Mouse (Mus musculus): ENCODE results near the gene Chek1. TPM values are rescaled to one million over a fixed set of nuclear protein-coding genes. Genes with fewer than 3 reads are reported as not detected.
A peak's percentile ranks its signal among the peaks of the same experiment; 100 is the strongest.

Chek1 gene
- 25.8 and 27.3 TPM in 2 replicates for polyA plus RNA-seq (2016; fragmentation: Nextera tagmentation; extraction: Ambion mirVana)

DNA sequence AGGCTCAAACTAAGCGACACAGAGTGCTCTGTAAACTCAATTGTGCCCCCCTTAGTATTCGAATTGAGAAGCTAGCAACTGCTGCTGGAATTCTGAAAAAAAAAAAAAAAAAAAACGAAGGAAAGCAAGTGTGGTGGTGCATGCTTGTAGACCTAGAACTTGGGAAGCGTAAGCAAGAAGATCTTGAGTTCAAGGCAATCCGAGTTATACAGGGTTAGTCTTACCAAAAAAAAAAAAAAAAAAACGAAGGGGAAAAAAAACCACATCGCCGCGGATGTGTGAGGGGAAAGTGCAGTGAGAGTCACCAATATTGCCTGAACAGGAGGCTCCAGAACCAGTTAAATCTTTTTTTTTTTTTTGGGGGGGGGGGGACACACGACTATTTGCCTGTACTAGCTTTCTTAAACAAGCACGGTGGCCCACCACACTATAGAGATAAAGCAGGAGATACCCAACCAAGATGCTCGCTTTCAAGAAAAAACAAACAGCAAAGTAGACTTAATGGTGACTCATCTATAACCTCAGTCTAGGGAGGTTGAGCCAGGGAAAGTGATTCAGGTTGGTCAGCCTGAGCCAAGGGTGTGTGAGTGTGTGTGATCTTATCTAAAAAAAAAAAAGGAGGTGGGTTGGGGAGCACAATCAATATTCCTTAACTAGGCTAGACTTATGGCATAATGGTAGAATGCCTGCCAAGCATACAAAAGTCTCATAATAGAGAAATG is at the start of gene Chek1:
Gene Chek1, minus strand, starts transcription at position 32 of the 722 bp plus-strand sequence.
- Histone ChIP-seq H3K27me3 (replicated peaks) (no peaks in the 10 kb centered on the region), H3K4me3 (peak within 1 kb of the TSS; percentile 71), H3K36me3 (peaks cover 16% of the 10 kb centered on the region), H3K9me3 (replicated peaks) (no peaks in the 10 kb centered on the region), H3K4me2 (peak within 1 kb of the TSS; percentile 94), H3K4me1 (replicated peaks) (peaks cover 13% of the 10 kb centered on the region; the same call in 1 of the 2 replicates), H3K9ac (peak within 1 kb of the TSS; percentile 81), H3K27ac (ENCODE audit: poor library complexity, severe bottlenecking) (peak within 1 kb of the TSS; percentile 91)
- WGBS = under 1% methylated on average over 12 of the region's 12 CpGs
- ATAC-seq (ENCODE audit: insufficient number of reproducible peaks, low FRiP score) = no peak

DNA sequence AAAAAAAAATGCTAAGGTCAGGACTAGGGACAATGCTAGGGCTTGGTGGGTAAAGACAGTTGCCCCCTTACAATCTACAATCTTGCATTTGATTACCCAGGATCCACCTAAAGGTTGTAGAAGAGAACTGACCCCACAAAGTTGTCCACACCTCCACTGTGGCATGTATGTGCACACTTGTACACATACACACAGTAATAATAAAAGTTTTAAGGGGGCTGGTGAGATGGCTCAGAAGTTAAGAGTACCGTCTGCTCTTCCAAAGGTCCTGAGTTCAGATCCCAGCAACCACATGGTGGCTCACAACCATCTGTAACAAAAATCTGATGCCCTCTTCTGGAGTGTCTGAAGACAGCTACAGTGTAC is 42.2 kb upstream of the Chek1 start:
- Histone ChIP-seq H3K9ac (no peak overlapping the region), H3K4me3 (0 out of 2 replicates have a peak overlapping the region, but pooled peaks have one; percentile 95), H3K4me1 (replicated peaks) (peaks cover 10% of the 10 kb centered on the region), H3K27me3 (replicated peaks) (no peaks in the 10 kb centered on the region), H3K4me2 (peak overlapping the region; percentile 82), H3K36me3 (peaks cover 7% of the 10 kb centered on the region), H3K27ac (ENCODE audit: poor library complexity, severe bottlenecking) (no peak overlapping the region; the same call in 1 of the 2 replicates), H3K9me3 (replicated peaks) (no peaks in the 10 kb centered on the region)
- no peak for ATAC-seq (ENCODE audit: insufficient number of reproducible peaks, low FRiP score)
- 91% methylated on average over 1 of the region's 1 CpGs for WGBS

DNA sequence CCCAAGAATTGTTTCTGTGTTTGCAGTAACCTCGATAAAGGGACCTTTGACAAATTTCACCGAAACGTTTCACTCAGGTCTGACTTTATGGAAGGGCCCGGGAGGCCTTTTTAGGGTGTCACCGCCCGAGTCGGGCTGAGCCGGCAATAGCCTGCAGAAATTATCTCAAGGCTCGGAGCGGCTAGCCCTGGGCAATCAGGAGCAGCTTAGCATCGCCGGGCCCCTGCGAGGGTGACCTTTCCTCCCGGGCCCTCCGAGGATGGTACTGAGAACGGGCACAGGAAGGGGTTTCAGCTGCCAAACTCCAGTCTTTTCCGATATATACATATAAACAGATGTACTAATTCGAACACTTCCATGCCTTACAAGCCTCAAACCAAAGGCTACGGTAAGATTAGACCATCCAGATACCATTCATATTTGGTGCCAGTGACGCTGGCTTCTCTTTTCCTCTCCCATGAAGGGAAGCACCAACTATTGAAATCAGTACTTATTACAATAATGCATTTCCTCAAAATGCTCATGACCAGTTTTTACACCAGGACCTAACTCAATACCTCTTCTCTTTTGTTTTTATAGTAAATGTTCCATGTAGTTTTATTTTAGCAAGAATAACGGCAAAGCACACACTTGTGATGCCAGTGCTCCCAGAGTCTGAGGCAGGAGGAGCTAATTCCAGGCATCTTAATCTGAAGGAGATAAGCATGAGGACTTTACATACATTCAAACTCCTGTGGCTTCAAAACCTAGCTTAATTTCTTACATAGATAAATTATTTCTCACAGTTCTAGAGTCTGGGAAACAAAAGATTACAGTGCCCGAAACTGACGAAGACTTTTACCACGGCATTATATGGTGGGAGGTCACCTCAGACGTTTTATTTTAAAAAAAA is 41.5 kb upstream of the Chek1 start:
- Histone ChIP-seq H3K36me3 (peaks cover 11% of the 10 kb centered on the region), H3K9ac (peak overlapping the region; percentile 92), H3K27ac (ENCODE audit: poor library complexity, severe bottlenecking) (peak overlapping the region; percentile 93), H3K4me2 (peak overlapping the region; percentile 82), H3K9me3 (replicated peaks) (no peaks in the 10 kb centered on the region), H3K4me1 (replicated peaks) (peaks cover 10% of the 10 kb centered on the region), H3K27me3 (replicated peaks) (no peaks in the 10 kb centered on the region), H3K4me3 (peak overlapping the region; percentile 95)
- WGBS = 11% methylated on average over 25 of the region's 25 CpGs
- peak; percentile 37 for ATAC-seq (ENCODE audit: insufficient number of reproducible peaks, low FRiP score)

DNA sequence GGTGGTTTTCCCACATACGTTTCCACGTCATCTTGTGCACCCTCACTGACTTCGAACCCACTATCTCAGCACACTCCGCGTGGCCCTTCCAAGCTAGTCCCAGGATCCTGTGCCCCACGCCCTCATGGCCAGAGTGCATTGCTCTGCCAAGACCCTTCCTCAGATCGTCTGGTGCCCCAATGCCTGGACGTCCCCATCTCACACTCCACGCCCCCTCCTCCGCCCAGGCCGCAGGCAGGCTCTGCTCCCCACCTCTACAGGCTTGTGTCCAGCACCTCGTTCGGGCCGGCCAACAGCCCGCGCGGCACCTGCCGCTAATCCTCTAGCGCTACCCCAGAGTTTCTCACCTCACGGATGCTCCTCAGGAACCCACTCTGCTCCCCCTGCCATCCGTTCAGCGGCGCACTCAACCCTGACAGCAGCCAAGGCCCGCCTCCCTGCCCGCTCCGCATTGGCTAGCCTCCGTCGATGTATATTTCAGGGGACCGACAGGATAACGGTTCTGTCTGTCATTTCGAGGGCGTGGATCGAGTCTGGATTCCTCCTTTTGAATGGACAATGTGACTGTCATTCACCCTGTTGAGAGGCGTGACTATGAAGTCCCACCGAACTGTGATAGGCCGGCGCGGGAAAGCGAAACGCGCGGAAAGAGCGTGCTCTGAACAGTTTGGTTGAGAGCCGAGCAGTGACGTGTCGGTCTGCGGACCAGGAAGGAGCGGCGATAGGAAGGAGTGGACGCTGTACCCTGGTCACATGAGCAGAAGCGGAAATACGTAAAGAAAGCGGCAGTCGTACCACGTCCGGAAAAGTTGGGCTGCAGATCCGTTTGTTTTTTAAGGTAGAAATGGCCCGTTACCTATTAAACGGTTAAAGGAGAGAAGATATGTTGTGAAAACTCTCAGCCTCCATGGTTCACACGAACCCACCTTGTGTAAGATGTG is 40.6 kb upstream of the Chek1 start, which contains the start of gene Stt3a:
Gene Stt3a, minus strand, starts transcription at position 477 of the 941 bp plus-strand sequence.
- peak; percentile 100 for ATAC-seq (ENCODE audit: insufficient number of reproducible peaks, low FRiP score)
- H3K4me2 ChIP-seq = peak within 1 kb of the TSS; percentile 93
- H3K9me3 ChIP-seq (replicated peaks) = no peaks in the 10 kb centered on the region
- under 1% methylated on average over 60 of the region's 60 CpGs for WGBS
- peak within 1 kb of the TSS; percentile 95 for H3K4me3 ChIP-seq
- peak within 1 kb of the TSS; percentile 93 for H3K27ac ChIP-seq (ENCODE audit: poor library complexity, severe bottlenecking)
- no peaks in the 10 kb centered on the region for H3K27me3 ChIP-seq (replicated peaks)
- peaks cover 10% of the 10 kb centered on the region for H3K4me1 ChIP-seq (replicated peaks)
- peak within 1 kb of the TSS; percentile 97 for H3K9ac ChIP-seq
- H3K36me3 ChIP-seq = peaks cover 18% of the 10 kb centered on the region

DNA sequence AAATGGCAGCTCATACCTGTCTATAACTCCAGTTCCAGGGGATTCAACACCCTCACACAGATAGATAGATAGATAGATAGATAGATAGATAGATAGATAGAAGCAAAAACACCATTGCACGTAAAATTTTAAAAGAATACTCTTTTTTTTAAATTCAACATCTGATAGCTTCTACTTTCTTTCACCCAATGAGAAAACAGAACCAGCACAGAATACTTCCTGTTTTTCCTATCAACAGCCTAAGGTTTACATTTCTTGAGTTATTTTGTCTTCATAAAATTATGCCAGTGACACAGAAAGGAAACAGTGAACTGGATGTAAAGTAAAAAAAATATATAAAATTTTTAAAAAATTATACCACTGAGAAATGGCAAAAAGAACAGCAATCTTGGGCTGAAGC is 37.5 kb upstream of the Chek1 start:
- WGBS = 89% methylated on average over 1 of the region's 1 CpGs
- Histone ChIP-seq H3K9me3 (replicated peaks) (no peaks in the 10 kb centered on the region), H3K9ac (no peak overlapping the region), H3K4me3 (no peak overlapping the region), H3K27me3 (replicated peaks) (no peaks in the 10 kb centered on the region), H3K36me3 (peaks cover 39% of the 10 kb centered on the region), H3K27ac (ENCODE audit: poor library complexity, severe bottlenecking) (no peak overlapping the region), H3K4me1 (replicated peaks) (peaks cover 10% of the 10 kb centered on the region), H3K4me2 (no peak overlapping the region)
- ATAC-seq (ENCODE audit: insufficient number of reproducible peaks, low FRiP score) = no peak

DNA sequence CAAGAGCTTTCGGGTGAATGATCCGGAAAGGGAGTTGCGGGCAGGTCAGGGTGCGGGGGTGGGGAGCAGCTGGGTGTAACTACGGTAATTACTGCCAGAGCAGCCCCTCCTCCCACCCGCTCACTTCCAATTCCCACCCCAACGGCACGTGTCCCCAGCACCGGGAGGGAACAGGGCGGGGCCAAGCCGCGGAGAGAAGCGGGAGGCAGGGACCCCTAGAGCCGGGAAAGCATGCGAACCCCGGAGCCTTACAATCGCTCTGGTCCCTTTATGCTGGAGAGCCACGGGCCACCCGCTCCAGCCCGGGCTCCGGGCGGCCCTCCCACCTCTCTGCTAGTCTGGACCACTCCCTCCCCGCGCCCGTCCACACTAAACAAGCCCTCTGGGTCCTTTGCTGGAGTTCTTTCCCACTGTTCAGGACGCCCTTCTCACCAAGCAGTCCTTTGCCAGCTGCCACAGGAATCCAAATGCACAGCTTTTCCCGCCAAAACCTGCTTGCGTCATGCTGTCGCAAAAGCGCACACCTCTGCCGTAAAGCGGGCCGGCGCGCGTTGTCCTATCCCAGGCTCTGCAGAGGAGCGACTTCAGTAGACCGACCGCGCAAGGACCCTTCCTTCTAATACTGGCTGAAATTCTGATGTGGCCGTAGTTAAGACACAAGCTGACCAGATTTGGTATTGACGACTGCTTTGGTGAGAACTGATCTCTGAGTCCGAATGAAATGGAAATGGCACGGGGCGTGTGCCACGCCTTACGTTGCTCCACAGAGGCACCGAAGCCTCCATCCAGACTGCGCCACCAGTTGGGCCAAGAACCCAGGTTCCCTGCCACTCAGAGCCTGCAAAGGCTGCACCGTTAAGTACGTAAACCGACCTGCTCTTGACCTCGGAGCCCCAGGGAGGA is 483 bp downstream of the Chek1 start:
- Histone ChIP-seq H3K9me3 (replicated peaks) (no peaks in the 10 kb centered on the region), H3K27ac (ENCODE audit: poor library complexity, severe bottlenecking) (peak overlapping the region; percentile 91), H3K4me1 (replicated peaks) (peaks cover 13% of the 10 kb centered on the region; the same call in 1 of the 2 replicates), H3K36me3 (peaks cover 21% of the 10 kb centered on the region), H3K4me2 (peak overlapping the region; percentile 94), H3K4me3 (peak overlapping the region; percentile 71), H3K9ac (peak overlapping the region; percentile 81), H3K27me3 (replicated peaks) (no peaks in the 10 kb centered on the region)
- ATAC-seq (ENCODE audit: insufficient number of reproducible peaks, low FRiP score) = peak; percentile 94
- WGBS = under 1% methylated on average over 50 of the region's 53 CpGs

DNA sequence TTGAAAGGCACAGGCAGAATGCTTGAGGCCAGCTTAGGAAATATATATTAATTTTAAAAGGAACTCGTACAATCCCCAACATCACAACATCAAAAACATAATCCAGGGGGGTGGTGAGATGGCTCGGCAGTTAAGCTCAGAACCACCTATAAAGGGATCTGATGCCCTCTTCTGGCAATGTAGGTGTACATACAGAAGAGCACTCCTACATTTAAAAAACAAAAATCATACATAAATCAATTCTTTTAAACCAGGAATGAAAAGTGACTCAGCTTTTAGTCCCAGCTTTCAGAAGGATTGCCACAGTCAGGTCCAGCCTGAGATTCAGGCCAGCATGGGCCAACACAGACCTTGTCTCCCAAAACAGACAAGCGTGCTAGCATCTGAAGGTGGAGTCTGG is 10.2 kb downstream of the Chek1 start:
- Histone ChIP-seq H3K27me3 (replicated peaks) (no peaks in the 10 kb centered on the region), H3K9ac (no peak overlapping the region), H3K4me2 (no peak overlapping the region), H3K36me3 (peaks cover 47% of the 10 kb centered on the region), H3K4me1 (replicated peaks) (no peaks in the 10 kb centered on the region), H3K4me3 (no peak overlapping the region), H3K27ac (ENCODE audit: poor library complexity, severe bottlenecking) (no peak overlapping the region), H3K9me3 (replicated peaks) (no peaks in the 10 kb centered on the region)
- 77% methylated on average over 3 of the region's 3 CpGs for WGBS
- no peak for ATAC-seq (ENCODE audit: insufficient number of reproducible peaks, low FRiP score)

DNA sequence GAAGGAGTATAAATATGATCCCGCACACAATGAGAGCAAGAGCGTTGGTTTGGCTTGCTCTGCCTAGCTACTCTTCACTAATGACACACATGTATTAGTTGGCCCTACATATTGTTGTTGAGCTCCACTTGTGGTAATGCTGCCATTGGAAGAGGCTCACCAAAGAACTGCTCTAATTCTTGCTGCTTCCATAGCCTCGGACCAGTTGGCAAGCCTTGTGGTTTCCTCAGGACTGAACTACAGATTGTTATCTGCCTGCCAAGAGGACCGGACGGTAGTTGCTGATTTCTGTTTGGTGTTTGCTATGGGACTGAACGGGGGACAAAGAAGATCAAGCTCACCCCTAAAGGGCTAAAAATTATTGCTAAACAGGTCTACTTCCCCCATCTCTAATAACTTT is 19.6 kb downstream of the Chek1 start:
- Histone ChIP-seq H3K27ac (ENCODE audit: poor library complexity, severe bottlenecking) (no peak overlapping the region), H3K4me3 (no peak overlapping the region), H3K4me2 (no peak overlapping the region), H3K36me3 (peaks cover 17% of the 10 kb centered on the region), H3K9ac (no peak overlapping the region), H3K9me3 (replicated peaks) (no peaks in the 10 kb centered on the region), H3K27me3 (replicated peaks) (no peaks in the 10 kb centered on the region), H3K4me1 (replicated peaks) (peaks cover 11% of the 10 kb centered on the region; the same call in 1 of the 2 replicates)
- no peak for ATAC-seq (ENCODE audit: insufficient number of reproducible peaks, low FRiP score)
- WGBS = 87% methylated on average over 6 of the region's 6 CpGs

DNA sequence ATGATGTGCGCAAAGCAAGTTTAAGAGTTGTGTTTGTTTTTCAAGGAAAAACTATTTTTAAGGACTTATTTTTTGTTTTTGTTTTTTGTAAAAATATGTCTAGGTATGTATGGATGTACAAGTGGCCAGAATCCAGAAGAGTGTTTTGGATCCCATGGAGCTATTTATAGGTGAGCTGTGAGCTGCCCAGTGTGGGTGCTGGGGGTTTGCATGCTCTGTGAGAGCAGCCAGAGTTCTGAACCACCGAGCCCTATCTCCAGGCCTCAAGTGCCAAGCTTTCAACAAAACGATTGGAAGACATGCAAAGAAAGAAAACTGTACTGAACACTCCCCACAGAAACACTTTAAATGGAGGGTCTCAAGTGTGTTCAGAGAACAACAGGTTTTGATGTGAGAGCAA is 20.9 kb downstream of the Chek1 start:
- peaks cover 12% of the 10 kb centered on the region for H3K36me3 ChIP-seq
- peak overlapping the region; percentile 8; the same call in 1 of the 2 replicates for H3K4me2 ChIP-seq
- H3K9me3 ChIP-seq (replicated peaks) = no peaks in the 10 kb centered on the region
- no peak overlapping the region for H3K4me3 ChIP-seq
- 58% methylated on average over 3 of the region's 3 CpGs for WGBS
- peaks cover 11% of the 10 kb centered on the region; the same call in 1 of the 2 replicates for H3K4me1 ChIP-seq (replicated peaks)
- no peak overlapping the region for H3K9ac ChIP-seq
- H3K27ac ChIP-seq (ENCODE audit: poor library complexity, severe bottlenecking) = peak overlapping the region; percentile 47; the same call in 1 of the 2 replicates
- no peaks in the 10 kb centered on the region for H3K27me3 ChIP-seq (replicated peaks)
- ATAC-seq (ENCODE audit: insufficient number of reproducible peaks, low FRiP score) = no peak; the same call in 1 of the 2 replicates

Data from heart, embryonic 12.5 days (tissue).